Mouse (Mus musculus) spleen, adult 2 months (tissue): ENCODE results near the gene Ankrd34a. TPM values are rescaled to one million over a fixed set of nuclear protein-coding genes. Genes with fewer than 3 reads are reported as not detected.

ENCODE experiments used
- DNase-seq, 2 experiments: peaks; one replicate each; pipeline versions ENCODE4 v3.0.0 to v3.0.0-alpha.2; 2012 to 2021; ENCODE audit warnings: low spot score in 2 of 2, low read depth in 1 of 2
- H3K27ac ChIP-seq: fragments of 200-500 bp; 2 replicates; pipeline ENCODE4 v1.5.1; 2012; ENCODE audit warnings: low read length, inconsistent platforms; ENCODE audit not compliant: insufficient read depth
- H3K27me3 ChIP-seq: fragments of 200-500 bp; 2 replicates; pipeline ENCODE4 v1.6.1; 2012; ENCODE audit warnings: mild to moderate bottlenecking, moderate library complexity, low read length, inconsistent platforms; ENCODE audit not compliant: control insufficient read depth, insufficient read depth
- H3K36me3 ChIP-seq: fragments of 200-500 bp; 2 replicates; pipeline ENCODE4 v1.6.1; 2012; ENCODE audit warnings: mild to moderate bottlenecking, low read length, inconsistent platforms; ENCODE audit not compliant: control insufficient read depth, insufficient read depth
- H3K4me1 ChIP-seq: fragments of 200-500 bp; 2 replicates; pipeline ENCODE4 v1.6.1; 2011; ENCODE audit warnings: inconsistent platforms; ENCODE audit not compliant: control insufficient read depth, insufficient read depth, insufficient read length
- H3K4me3 ChIP-seq: fragments of 200-500 bp; 2 replicates; pipeline ENCODE4 v1.5.1; 2011; ENCODE audit warnings: mild to moderate bottlenecking, inconsistent platforms; ENCODE audit not compliant: insufficient read depth, insufficient read length; ENCODE audit errors: extremely low read depth
- CTCF ChIP-seq: fragments of 200-500 bp; IDR thresholded peaks from 2 replicates; pipeline ENCODE4 v1.5.1; 2011; ENCODE audit warnings: mild to moderate bottlenecking, inconsistent platforms; ENCODE audit not compliant: insufficient read depth, insufficient read length, insufficient replicate concordance; ENCODE audit errors: extremely low read depth
- POLR2A ChIP-seq: fragments of 200-500 bp; IDR thresholded peaks from 2 replicates; pipeline ENCODE4 v1.6.1; 2011; ENCODE audit warnings: low read depth, low read length, inconsistent platforms
- WGBS: fragments of 180-500 bp; shearing (Covaris S2); methylation state at CpG from one replicate; pipeline ENCODE4 v1.1.7; 2018; 5-methylcytosine and 5-hydroxymethylcytosine counted together
- polyA plus RNA-seq: library from polyadenylated mRNA; depleted of rRNA; stranded (reverse); fragments of >200 nt; gene quantifications from 2 replicates; pipeline ENCODE4 v1.2.3, GENCODE M21; 2012

The Ankrd34a gene
- polyA plus RNA-seq, 1 experiment: 0.14 TPM

- peaks cover 27% of the 10 kb centered on the region; the same call in 1 of the 2 replicates for H3K4me1 ChIP-seq
- H3K27me3 ChIP-seq: no peaks in the 10 kb centered on the region
- H3K27ac ChIP-seq: peak overlapping the region; percentile 99
- peaks cover 26% of the 10 kb centered on the region for H3K36me3 ChIP-seq
- TF ChIP-seq POLR2A (no peak), CTCF (no peak)
- DNase-seq: peak in 1 of 2 experiments; percentile 35
- H3K4me3 ChIP-seq: peak overlapping the region; percentile 99
- under 1% methylated on average over 17 of the region's 17 CpGs for WGBS
These were observed 38.3 kb upstream of the Ankrd34a start for GRCm38 (mm10) chr3:96558159-96558558.

- H3K4me3 ChIP-seq: peak overlapping the region; percentile 99
- H3K27ac ChIP-seq: peak overlapping the region; percentile 99
- no peak for DNase-seq
- peaks cover 26% of the 10 kb centered on the region for H3K36me3 ChIP-seq
- no peaks in the 10 kb centered on the region for H3K27me3 ChIP-seq
- TF ChIP-seq POLR2A (no peak), CTCF (no peak)
- 1% methylated on average over 10 of the region's 10 CpGs for WGBS
- H3K4me1 ChIP-seq: peaks cover 30% of the 10 kb centered on the region; the same call in 1 of the 2 replicates
These were observed 37.7 kb upstream of the Ankrd34a start for GRCm38 (mm10) chr3:96558668-96559196.

GRCm38 (mm10) chr3:96559398-96559910 is 37.0 kb upstream of the Ankrd34a start:
- Histone ChIP-seq H3K4me3 (peak overlapping the region; percentile 99), H3K27ac (peak overlapping the region; percentile 99), H3K36me3 (peaks cover 26% of the 10 kb centered on the region), H3K4me1 (peaks cover 37% of the 10 kb centered on the region; the same call in 1 of the 2 replicates), H3K27me3 (no peaks in the 10 kb centered on the region)
- under 1% methylated on average over 12 of the region's 12 CpGs for WGBS
- TF ChIP-seq CTCF: no peak
- no peak; the same call in 1 of the 2 replicates for TF ChIP-seq POLR2A
- DNase-seq: no peak

GRCm38 (mm10) chr3:96559911-96560850 is 36.3 kb upstream of the Ankrd34a start:
- no peak for DNase-seq
- peaks cover 26% of the 10 kb centered on the region for H3K36me3 ChIP-seq
- TF ChIP-seq CTCF (no peak), POLR2A (no peak)
- WGBS: 14% methylated on average over 23 of the region's 23 CpGs
- peaks cover 36% of the 10 kb centered on the region; the same call in 1 of the 2 replicates for H3K4me1 ChIP-seq
- peak overlapping the region; percentile 99 for H3K4me3 ChIP-seq
- H3K27me3 ChIP-seq: no peaks in the 10 kb centered on the region
- H3K27ac ChIP-seq: peak overlapping the region; percentile 99

- H3K4me1 ChIP-seq: peaks cover 35% of the 10 kb centered on the region; the same call in 1 of the 2 replicates
- 32% methylated on average over 9 of the region's 9 CpGs for WGBS
These were observed 35.4 kb upstream of the Ankrd34a start for GRCm38 (mm10) chr3:96560881-96561668.

More at GRCm38 (mm10) chr3:96560881-96561668, 35.4 kb upstream of the Ankrd34a start:
- no peak for DNase-seq
- peak overlapping the region; percentile 99 for H3K4me3 ChIP-seq
- H3K27ac ChIP-seq: peak overlapping the region; percentile 99
- TF ChIP-seq POLR2A: no peak
- no peak for TF ChIP-seq CTCF
- H3K27me3 ChIP-seq: no peaks in the 10 kb centered on the region
- peaks cover 26% of the 10 kb centered on the region for H3K36me3 ChIP-seq
